Mouse (Mus musculus): Measurements from ENCODE around the gene Sdk1.

- TF ChIP-seq CTCF (IDR thresholded peaks at IDR 0.05; ENCODE audit: low read depth) = no peak
- no peak for TF ChIP-seq EP300 (optimal IDR thresholded peaks at IDR 0.05)
These were observed 582.6 kb downstream of the Sdk1 start for GRCm38 (mm10) chr5:141823823-141824330.

All from stomach, postnatal 0 days (tissue).